Mouse (Mus musculus) spleen, adult 2 months (tissue): ENCODE data around the gene Olfr543. TPM values are rescaled to one million over a fixed set of nuclear protein-coding genes. Genes with fewer than 3 reads are reported as not detected.
"Not testable (repeated sequence)": the region's sequence is repeated elsewhere in the genome, so short reads cannot be mapped to it uniquely, and the experiment has no call there.

Experiments used
- DNase-seq, 2 experiments: peaks; one replicate each; pipeline versions ENCODE4 v3.0.0 to v3.0.0-alpha.2; 2012 to 2021; ENCODE audit warnings: low spot score in 2 of 2, low read depth in 1 of 2
- H3K27ac ChIP-seq: fragments of 200-500 bp; 2 replicates; pipeline ENCODE4 v1.5.1; 2012; ENCODE audit warnings: low read length, inconsistent platforms; ENCODE audit not compliant: insufficient read depth
- H3K27me3 ChIP-seq: fragments of 200-500 bp; 2 replicates; pipeline ENCODE4 v1.6.1; 2012; ENCODE audit warnings: mild to moderate bottlenecking, moderate library complexity, low read length, inconsistent platforms; ENCODE audit not compliant: control insufficient read depth, insufficient read depth
- H3K36me3 ChIP-seq: fragments of 200-500 bp; 2 replicates; pipeline ENCODE4 v1.6.1; 2012; ENCODE audit warnings: mild to moderate bottlenecking, low read length, inconsistent platforms; ENCODE audit not compliant: control insufficient read depth, insufficient read depth
- H3K4me1 ChIP-seq: fragments of 200-500 bp; 2 replicates; pipeline ENCODE4 v1.6.1; 2011; ENCODE audit warnings: inconsistent platforms; ENCODE audit not compliant: control insufficient read depth, insufficient read depth, insufficient read length
- H3K4me3 ChIP-seq: fragments of 200-500 bp; 2 replicates; pipeline ENCODE4 v1.5.1; 2011; ENCODE audit warnings: mild to moderate bottlenecking, inconsistent platforms; ENCODE audit not compliant: insufficient read depth, insufficient read length; ENCODE audit errors: extremely low read depth
- CTCF ChIP-seq: fragments of 200-500 bp; IDR thresholded peaks from 2 replicates; pipeline ENCODE4 v1.5.1; 2011; ENCODE audit warnings: mild to moderate bottlenecking, inconsistent platforms; ENCODE audit not compliant: insufficient read depth, insufficient read length, insufficient replicate concordance; ENCODE audit errors: extremely low read depth
- POLR2A ChIP-seq: fragments of 200-500 bp; IDR thresholded peaks from 2 replicates; pipeline ENCODE4 v1.6.1; 2011; ENCODE audit warnings: low read depth, low read length, inconsistent platforms
- WGBS: fragments of 180-500 bp; shearing (Covaris S2); methylation state at CpG from one replicate; pipeline ENCODE4 v1.1.7; 2018; 5-methylcytosine and 5-hydroxymethylcytosine counted together
- polyA plus RNA-seq: library from polyadenylated mRNA; depleted of rRNA; stranded (reverse); fragments of >200 nt; gene quantifications from 2 replicates; pipeline ENCODE4 v1.2.3, GENCODE M21; 2012

The Olfr543 gene
- polyA plus RNA-seq, 1 experiment, result not detected

DNA sequence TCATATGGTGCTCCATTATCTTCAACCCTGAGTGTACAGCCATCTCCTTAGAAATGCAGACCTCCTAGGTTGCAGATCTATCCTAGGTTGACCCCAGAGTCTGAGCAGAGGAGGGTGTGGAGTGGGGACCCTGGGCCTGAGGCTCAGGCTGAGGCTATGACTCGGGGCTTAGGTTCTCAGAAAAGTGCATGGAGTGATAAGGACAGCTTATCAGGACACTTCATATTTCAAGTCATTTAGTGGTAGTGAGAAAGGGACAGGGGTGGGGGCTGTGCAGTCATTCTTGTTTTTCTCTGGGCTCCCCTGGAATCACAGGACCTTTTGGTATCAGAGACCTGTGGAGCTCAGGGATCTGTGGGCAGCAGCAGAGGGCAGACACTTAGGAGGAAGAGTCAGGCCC lies 4.6 kb upstream of the Olfr543 start:
- no peaks in the 10 kb centered on the region for H3K4me1 ChIP-seq
- WGBS, result 62% methylated on average over 1 of the region's 1 CpGs
- H3K36me3 ChIP-seq, result no peaks in the 10 kb centered on the region
- DNase-seq, result no peak
- TF ChIP-seq POLR2A, result no peak
- no peak for TF ChIP-seq CTCF
- no peak overlapping the region for H3K27ac ChIP-seq
- no peaks in the 10 kb centered on the region for H3K27me3 ChIP-seq
- H3K4me3 ChIP-seq, result no peak overlapping the region

DNA sequence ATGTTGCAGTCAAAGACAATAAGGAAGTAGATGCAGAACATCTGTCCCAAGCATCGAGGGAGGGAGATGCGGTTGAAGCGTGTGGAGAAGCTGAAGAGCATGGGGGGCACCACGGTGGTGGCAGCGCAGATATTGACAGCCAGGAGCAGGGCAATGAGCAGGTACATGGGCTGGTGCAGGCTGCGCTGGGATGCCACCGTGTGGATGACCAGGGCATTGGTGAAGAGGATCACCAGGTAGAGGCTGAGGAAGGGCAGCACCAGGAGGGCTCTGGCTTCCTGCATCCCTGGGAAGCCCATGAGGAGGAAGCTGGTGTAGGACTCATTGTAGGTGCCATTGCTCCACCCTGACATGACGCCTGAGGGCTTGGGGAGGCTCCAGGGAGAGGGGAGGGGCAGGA lies 3.3 kb upstream of the Olfr543 start:
- H3K27ac ChIP-seq, H3K27me3 ChIP-seq, H3K4me1 ChIP-seq, H3K36me3 ChIP-seq, H3K4me3 ChIP-seq, DNase-seq: not testable (repeated sequence)
- WGBS, result 67% methylated on average over 8 of the region's 8 CpGs

DNA sequence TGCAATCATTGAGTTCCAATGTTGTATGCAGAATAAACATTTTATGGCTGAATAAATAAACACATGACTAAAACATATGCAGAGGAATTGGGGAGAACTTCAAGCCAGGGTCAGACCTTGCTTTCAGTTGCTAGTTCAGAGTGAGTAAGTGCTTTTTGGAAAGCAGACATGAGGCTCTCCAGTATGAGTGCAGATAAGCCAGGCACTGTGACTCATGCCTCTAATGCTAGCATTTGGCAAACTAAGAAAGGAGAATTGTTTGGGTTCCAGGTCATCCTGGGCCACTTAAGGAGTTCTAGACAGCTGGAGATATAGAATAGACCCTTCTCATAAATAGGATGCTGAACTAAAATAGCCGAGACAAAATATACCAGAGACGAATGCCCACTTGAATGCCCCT lies 2.2 kb upstream of the Olfr543 start:
- WGBS, result 83% methylated on average over 2 of the region's 2 CpGs
- H3K4me1 ChIP-seq, result no peaks in the 10 kb centered on the region
- H3K36me3 ChIP-seq, result no peaks in the 10 kb centered on the region
- no peak overlapping the region for H3K4me3 ChIP-seq
- DNase-seq, result no peak
- H3K27ac ChIP-seq, result no peak overlapping the region
- H3K27me3 ChIP-seq, result no peaks in the 10 kb centered on the region
- TF ChIP-seq POLR2A (no peak), CTCF (no peak)

DNA sequence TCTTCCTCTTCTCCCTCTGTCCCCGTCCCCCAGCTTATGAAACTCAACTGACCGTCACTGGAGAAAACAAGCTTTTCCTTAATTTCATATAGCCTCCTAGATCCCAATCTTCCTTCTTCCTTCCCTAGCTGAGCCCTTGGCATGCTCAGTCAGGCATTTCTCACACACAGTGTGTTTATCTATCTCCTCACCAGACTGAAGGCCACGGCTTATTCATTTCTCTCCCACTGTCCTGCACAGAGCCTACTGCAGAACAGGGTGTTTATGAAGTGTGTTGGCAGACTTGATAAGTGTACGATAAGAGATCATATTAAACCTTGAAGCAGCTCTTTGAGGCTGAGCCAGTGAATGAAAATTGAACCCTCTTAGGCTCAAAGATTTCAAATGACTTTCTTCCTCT lies 658 bp downstream of the Olfr543 start:
- H3K4me3 ChIP-seq, result no peak overlapping the region
- no peak for TF ChIP-seq POLR2A
- TF ChIP-seq CTCF, result no peak
- 82% methylated on average over 4 of the region's 4 CpGs for WGBS
- no peaks in the 10 kb centered on the region for H3K4me1 ChIP-seq
- no peak overlapping the region for H3K27ac ChIP-seq
- H3K36me3 ChIP-seq, result no peaks in the 10 kb centered on the region
- H3K27me3 ChIP-seq, result no peaks in the 10 kb centered on the region
- DNase-seq, result no peak

DNA sequence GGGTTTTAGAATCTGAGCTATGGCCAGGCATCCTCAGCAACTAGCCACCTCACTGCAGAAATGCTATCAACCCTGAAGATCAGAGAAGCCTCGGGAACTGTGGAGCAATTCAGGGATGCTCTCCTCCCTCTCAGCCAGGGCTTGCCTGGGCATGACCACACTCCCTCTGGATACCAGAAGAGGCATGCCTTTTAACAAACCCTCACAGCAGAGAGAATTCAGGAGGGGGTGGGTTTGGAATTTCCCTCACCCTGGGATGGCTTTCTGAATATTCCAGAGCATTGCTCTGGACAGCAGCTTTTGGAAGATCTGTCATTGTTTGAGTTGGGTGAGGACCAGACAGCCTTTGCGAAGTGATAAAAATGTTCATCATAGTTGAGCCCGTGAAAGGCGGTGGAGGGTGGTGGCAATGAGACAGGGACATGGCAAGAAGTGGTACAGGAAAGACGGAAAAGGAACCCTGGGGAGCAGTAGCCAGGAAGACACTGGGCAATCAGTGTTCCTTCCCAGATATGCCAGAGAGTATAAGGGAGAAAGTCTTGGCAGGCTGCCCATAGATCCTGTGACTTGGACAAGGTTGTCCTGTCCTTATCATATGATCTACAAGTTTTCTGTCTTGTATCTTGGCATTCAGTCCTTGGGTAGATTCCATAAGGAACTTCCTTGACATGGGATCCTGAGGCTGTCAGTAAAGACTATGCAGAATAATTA lies 2.0 kb downstream of the Olfr543 start:
- TF ChIP-seq POLR2A (no peak), CTCF (no peak)
- no peaks in the 10 kb centered on the region for H3K36me3 ChIP-seq
- WGBS, result 83% methylated on average over 5 of the region's 5 CpGs
- DNase-seq, result no peak
- H3K27me3 ChIP-seq, result no peaks in the 10 kb centered on the region
- no peak overlapping the region for H3K27ac ChIP-seq
- H3K4me1 ChIP-seq, result no peaks in the 10 kb centered on the region
- H3K4me3 ChIP-seq, result no peak overlapping the region

DNA sequence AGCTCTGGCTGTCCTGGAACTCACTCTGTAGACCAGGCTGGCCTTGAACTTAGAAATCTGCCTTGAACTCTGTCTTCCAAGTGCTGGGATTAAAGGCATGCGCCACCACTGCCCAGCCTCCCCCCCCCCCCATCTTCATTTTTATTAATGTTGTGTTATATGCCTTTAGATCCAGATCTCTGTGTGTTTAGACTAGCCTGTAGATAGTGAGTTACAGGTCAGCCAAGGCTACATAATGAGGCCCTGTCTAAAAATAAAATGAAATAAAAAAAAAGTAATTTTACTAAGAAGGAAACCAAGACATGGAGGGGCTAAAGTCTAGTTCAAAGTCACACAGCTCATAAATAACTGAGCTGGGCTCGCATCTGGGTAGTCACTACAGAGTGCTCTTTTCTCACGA lies 2.6 kb downstream of the Olfr543 start:
- no peak overlapping the region for H3K27ac ChIP-seq
- WGBS, result 72% methylated on average over 3 of the region's 3 CpGs
- DNase-seq, result no peak
- no peaks in the 10 kb centered on the region for H3K27me3 ChIP-seq
- TF ChIP-seq CTCF, result no peak
- no peak for TF ChIP-seq POLR2A
- H3K36me3 ChIP-seq, result no peaks in the 10 kb centered on the region
- no peak overlapping the region for H3K4me3 ChIP-seq
- no peaks in the 10 kb centered on the region for H3K4me1 ChIP-seq

DNA sequence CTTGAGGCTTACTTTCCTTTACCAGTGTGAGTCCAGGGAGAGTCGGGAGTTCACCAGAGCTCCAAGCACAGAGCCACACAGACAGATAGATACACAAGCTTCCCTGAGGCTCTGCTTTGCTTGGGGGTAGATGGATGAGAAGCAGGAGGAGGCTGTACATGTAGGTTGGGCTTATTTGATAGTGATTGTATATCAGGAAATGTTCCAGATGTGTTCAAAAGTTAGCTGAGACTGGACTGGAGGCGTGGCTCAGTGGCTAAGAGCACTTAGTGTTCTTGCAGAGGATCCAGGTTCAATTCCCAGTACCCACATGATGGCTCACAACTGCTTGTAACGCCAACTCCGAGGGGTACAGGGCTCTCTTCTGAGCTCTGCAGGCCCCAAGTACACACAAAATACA lies 3.1 kb downstream of the Olfr543 start:
- Histone ChIP-seq H3K36me3 (no peaks in the 10 kb centered on the region), H3K4me1 (no peaks in the 10 kb centered on the region), H3K4me3 (no peak overlapping the region), H3K27ac (no peak overlapping the region), H3K27me3 (no peaks in the 10 kb centered on the region)
- no peak for TF ChIP-seq POLR2A
- TF ChIP-seq CTCF, result no peak
- DNase-seq, result no peak
- WGBS, result 84% methylated on average over 4 of the region's 4 CpGs
